Mouse (Mus musculus) liver, embryonic 11.5 days (tissue): Measurements from ENCODE around the gene Tmem248. TPM values are rescaled to one million over a fixed set of nuclear protein-coding genes. Genes with fewer than 3 reads are reported as not detected.

Experiments used
- ATAC-seq: fragments of 200-750 bp; cut with Nextera tagmentation; replicated peaks from 2 replicates; pipeline ENCODE4 v1.8.0; 2017; ENCODE audit warnings: moderate number of reproducible peaks, mild to moderate bottlenecking, moderate TSS enrichment, moderate library complexity; ENCODE audit not compliant: low FRiP score
- DNase-seq: peaks from one replicate; pipeline ENCODE4 v3.0.0-alpha.2; 2017; ENCODE audit warnings: low spot score
- H3K27ac ChIP-seq: fragments of 300-500 bp; sonication (generic); 2 replicates; pipeline ENCODE4 v1.5.1; 2014; ENCODE audit warnings: mild to moderate bottlenecking, low read depth, low read length, control low read depth
- H3K27me3 ChIP-seq: fragments of 300-500 bp; sonication (generic); replicated peaks from 2 replicates; pipeline ENCODE4 v1.6.1; 2014; ENCODE audit warnings: low read length, mixed read lengths; ENCODE audit not compliant: control insufficient read depth, insufficient read depth
- H3K36me3 ChIP-seq: fragments of 300-500 bp; sonication (generic); 2 replicates; pipeline ENCODE4 v1.6.1; 2014; ENCODE audit warnings: mild to moderate bottlenecking, low read length, moderate library complexity, mixed read lengths; ENCODE audit not compliant: control insufficient read depth, insufficient read depth
- H3K4me1 ChIP-seq: fragments of 300-500 bp; sonication (generic); replicated peaks from 2 replicates; pipeline ENCODE4 v1.6.1; 2014; ENCODE audit warnings: low read length, mixed read lengths; ENCODE audit not compliant: control insufficient read depth, insufficient read depth
- H3K4me2 ChIP-seq: fragments of 300-500 bp; sonication (generic); 2 replicates; pipeline ENCODE4 v1.6.1; 2014; ENCODE audit warnings: mild to moderate bottlenecking, control low read depth, moderate library complexity
- H3K4me3 ChIP-seq: fragments of 300-500 bp; sonication (generic); 2 replicates; pipeline ENCODE4 v1.5.1; 2014; ENCODE audit warnings: low read depth, low read length, control low read depth
- H3K9ac ChIP-seq: fragments of 300-500 bp; sonication (generic); 2 replicates; pipeline ENCODE4 v1.6.1; 2014; ENCODE audit warnings: low read depth, low read length, control low read depth
- H3K9me3 ChIP-seq: fragments of 300-500 bp; sonication (generic); 2 replicates; pipeline ENCODE4 v1.6.1; 2016; ENCODE audit warnings: low read length, inconsistent platforms, mixed read lengths; ENCODE audit not compliant: control insufficient read depth
- WGBS: fragments of 180-500 bp; shearing (Covaris S2); extraction: QIAGEN DNeasy Blood & Tissue Kit; methylation state at CpG from one replicate; pipeline ENCODE4 v1.1.7; 2014; 5-methylcytosine and 5-hydroxymethylcytosine counted together
- polyA plus RNA-seq: library from polyadenylated mRNA; unstranded; fragments of >200 nt; fragmentation: Nextera tagmentation; extraction: Ambion mirVana; gene quantifications from 2 replicates; pipeline ENCODE4 v1.2.1, GENCODE M21; 2014

Tmem248 gene
- polyA plus RNA-seq, 1 experiment from 2014 or later: 49.0 TPM

GRCm38 (mm10) chr5:130181740-130182540 lies 34.9 kb upstream of the Tmem248 start:
- Histone ChIP-seq H3K27ac (no peak overlapping the region), H3K9me3 (no peaks in the 10 kb centered on the region), H3K9ac (no peak overlapping the region), H3K4me2 (no peak overlapping the region), H3K36me3 (no peaks in the 10 kb centered on the region), H3K27me3 (no peaks in the 10 kb centered on the region), H3K4me3 (no peak overlapping the region), H3K4me1 (peaks cover 18% of the 10 kb centered on the region)
- WGBS: 81% methylated on average over 6 of the region's 6 CpGs
- ATAC-seq (no peak), DNase-seq (no peak)

GRCm38 (mm10) chr5:130182541-130182821 lies 34.4 kb upstream of the Tmem248 start:
- DNase-seq (no peak), ATAC-seq (no peak)
- Histone ChIP-seq H3K9me3 (no peaks in the 10 kb centered on the region), H3K4me1 (peaks cover 18% of the 10 kb centered on the region), H3K36me3 (0 out of 2 replicates have a peak, but pooled peaks cover 3% of the 10 kb centered on the region), H3K27ac (no peak overlapping the region), H3K4me3 (no peak overlapping the region), H3K27me3 (no peaks in the 10 kb centered on the region), H3K9ac (no peak overlapping the region), H3K4me2 (no peak overlapping the region)
- 90% methylated on average over 3 of the region's 3 CpGs for WGBS

- H3K4me1 ChIP-seq: peaks cover 10% of the 10 kb centered on the region
- H3K36me3 ChIP-seq: peaks cover 4% of the 10 kb centered on the region; the same call in 1 of the 2 replicates
- ATAC-seq: no peak
- no peaks in the 10 kb centered on the region for H3K9me3 ChIP-seq
- no peak overlapping the region for H3K27ac ChIP-seq
- no peak overlapping the region for H3K4me3 ChIP-seq
- no peaks in the 10 kb centered on the region for H3K27me3 ChIP-seq
- no peak overlapping the region for H3K9ac ChIP-seq
- H3K4me2 ChIP-seq: no peak overlapping the region
- 88% methylated on average over 9 of the region's 9 CpGs for WGBS
- DNase-seq: no peak
Observed at GRCm38 (mm10) chr5:130184193-130184856, 32.6 kb upstream of the Tmem248 start.

DNA sequence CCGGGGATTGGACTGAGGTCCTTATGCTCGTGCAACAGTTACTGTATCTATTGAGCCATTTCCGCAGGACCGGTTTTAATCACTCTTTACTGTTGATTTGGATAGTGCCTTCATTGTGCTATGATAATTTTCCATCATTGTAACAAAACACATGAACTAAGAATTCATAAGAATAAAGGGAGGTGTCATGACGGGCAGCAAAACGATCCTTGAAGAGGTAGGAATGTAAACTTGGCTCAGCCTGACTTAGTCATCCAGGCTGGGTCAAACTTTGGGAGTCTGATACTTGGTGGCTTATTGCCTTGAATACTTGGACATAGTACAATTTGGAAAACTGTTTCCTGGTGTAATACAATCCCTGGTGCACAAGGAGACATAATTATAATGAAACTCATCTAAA lies 31.6 kb upstream of the Tmem248 start:
- no peak overlapping the region for H3K4me2 ChIP-seq
- no peak overlapping the region for H3K4me3 ChIP-seq
- no peak overlapping the region for H3K27ac ChIP-seq
- peaks cover 12% of the 10 kb centered on the region for H3K36me3 ChIP-seq
- no peak for DNase-seq
- H3K9ac ChIP-seq: no peak overlapping the region
- ATAC-seq: no peak
- WGBS: 89% methylated on average over 6 of the region's 6 CpGs
- no peaks in the 10 kb centered on the region for H3K9me3 ChIP-seq
- H3K27me3 ChIP-seq: no peaks in the 10 kb centered on the region
- peaks cover 10% of the 10 kb centered on the region for H3K4me1 ChIP-seq

DNA sequence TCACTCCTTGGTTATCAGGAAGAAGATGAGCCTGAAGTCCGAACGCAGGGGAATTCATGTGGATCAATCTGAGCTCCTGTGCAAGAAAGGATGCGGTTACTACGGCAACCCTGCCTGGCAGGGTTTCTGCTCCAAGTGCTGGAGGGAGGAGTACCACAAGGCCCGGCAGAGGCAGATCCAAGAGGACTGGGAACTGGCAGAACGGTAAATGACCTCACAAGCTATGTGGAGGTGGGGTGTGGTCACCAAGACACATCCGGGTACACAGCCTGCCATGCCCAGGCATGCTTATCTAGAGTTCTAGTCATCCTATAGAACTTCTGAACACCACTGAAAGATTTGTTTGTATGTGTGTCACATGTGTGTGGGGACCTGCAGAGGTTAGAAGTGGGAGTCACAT lies 29.5 kb upstream of the Tmem248 start:
- Histone ChIP-seq H3K36me3 (peaks cover 21% of the 10 kb centered on the region), H3K4me2 (no peak overlapping the region), H3K27me3 (no peaks in the 10 kb centered on the region), H3K9ac (no peak overlapping the region), H3K4me1 (peaks cover 10% of the 10 kb centered on the region), H3K27ac (no peak overlapping the region), H3K9me3 (no peaks in the 10 kb centered on the region), H3K4me3 (no peak overlapping the region)
- 79% methylated on average over 7 of the region's 7 CpGs for WGBS
- ATAC-seq (no peak; the same call in 1 of the 2 replicates), DNase-seq (no peak)

GRCm38 (mm10) chr5:130190909-130191308 lies 26.0 kb upstream of the Tmem248 start:
- Histone ChIP-seq H3K9ac (no peak overlapping the region), H3K36me3 (peaks cover 24% of the 10 kb centered on the region), H3K9me3 (no peaks in the 10 kb centered on the region), H3K27ac (no peak overlapping the region), H3K4me3 (no peak overlapping the region), H3K4me1 (no peaks in the 10 kb centered on the region; the same call in 1 of the 2 replicates), H3K4me2 (no peak overlapping the region), H3K27me3 (no peaks in the 10 kb centered on the region)
- DNase-seq: no peak
- 93% methylated on average over 6 of the region's 6 CpGs for WGBS
- ATAC-seq: no peak

DNA sequence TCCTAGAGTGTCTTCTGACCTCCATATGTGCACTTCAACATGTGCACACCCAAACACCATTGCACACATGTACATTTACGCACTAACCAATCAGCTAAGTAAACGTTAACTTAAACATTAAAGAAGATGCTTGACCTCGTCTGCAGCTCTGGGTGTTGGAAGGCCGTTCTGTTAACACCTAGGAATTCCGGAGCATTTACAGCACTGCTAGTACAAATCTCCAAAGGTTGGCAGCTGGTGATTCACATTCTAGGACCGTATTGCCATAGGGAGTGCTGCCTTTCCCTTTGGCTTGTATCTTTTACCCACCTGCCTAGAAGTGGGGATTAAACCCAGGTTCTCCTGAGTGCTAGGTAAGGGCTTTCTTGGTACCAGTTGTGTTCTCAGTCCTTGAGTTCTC lies 25.0 kb upstream of the Tmem248 start:
- DNase-seq (no peak), ATAC-seq (no peak)
- no peak overlapping the region for H3K4me3 ChIP-seq
- H3K9me3 ChIP-seq: no peaks in the 10 kb centered on the region
- H3K27ac ChIP-seq: no peak overlapping the region
- no peak overlapping the region for H3K4me2 ChIP-seq
- H3K27me3 ChIP-seq: no peaks in the 10 kb centered on the region
- H3K9ac ChIP-seq: no peak overlapping the region
- peaks cover 24% of the 10 kb centered on the region for H3K36me3 ChIP-seq
- WGBS: 91% methylated on average over 6 of the region's 6 CpGs
- H3K4me1 ChIP-seq: no peaks in the 10 kb centered on the region; the same call in 1 of the 2 replicates

DNA sequence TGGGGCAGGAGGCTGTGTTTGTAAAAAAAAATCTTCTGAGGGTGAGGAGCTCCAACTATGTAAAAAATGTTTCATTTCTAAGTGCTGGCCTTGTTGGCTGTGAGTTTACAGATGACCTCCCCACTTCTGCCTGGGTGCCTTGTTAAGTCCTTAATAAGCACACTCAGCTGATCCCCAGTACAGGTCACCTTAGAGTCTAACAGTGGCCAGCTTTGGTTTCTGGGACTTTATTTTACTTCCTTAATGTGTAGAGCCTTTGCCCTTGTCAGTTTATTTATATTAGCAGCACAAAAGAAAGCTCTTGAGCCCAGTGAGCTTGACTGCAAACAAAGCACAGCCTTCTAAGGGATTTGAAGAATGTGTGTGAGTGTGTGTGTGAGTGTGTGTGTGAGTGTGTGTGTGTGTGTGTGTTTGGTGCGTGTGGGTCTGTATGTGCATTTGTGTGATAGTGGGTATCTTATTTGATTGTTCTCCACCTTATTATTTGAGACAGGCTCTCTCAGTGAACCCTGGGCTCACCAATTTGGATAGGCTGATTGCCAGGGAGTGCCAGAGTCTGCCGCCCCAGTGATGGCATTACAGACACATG lies 24.4 kb upstream of the Tmem248 start:
- ATAC-seq (no peak), DNase-seq (no peak)
- H3K9ac ChIP-seq: no peak overlapping the region
- H3K36me3 ChIP-seq: peaks cover 22% of the 10 kb centered on the region
- no peaks in the 10 kb centered on the region for H3K27me3 ChIP-seq
- H3K27ac ChIP-seq: no peak overlapping the region
- H3K9me3 ChIP-seq: no peaks in the 10 kb centered on the region
- no peak overlapping the region for H3K4me3 ChIP-seq
- WGBS: 81% methylated on average over 2 of the region's 2 CpGs
- no peaks in the 10 kb centered on the region; the same call in 1 of the 2 replicates for H3K4me1 ChIP-seq
- H3K4me2 ChIP-seq: no peak overlapping the region
